Mouse (Mus musculus): ENCODE measurements at regions not wholly inside any gene's neighbourhood (a gene's known extent, or its start where the extent isn't known, plus 50 kb on each side); places are given as distances from the start of the nearest gene placed in this dataset.

GRCm38 (mm10) chr15:67474325-67474724 is 973.6 kb upstream of the Lrrc6 start:
- H3K4me1 ChIP-seq (ENCODE audit: control insufficient read depth, insufficient read depth, low read length), result no peaks in the 10 kb centered on the region
- no peak for DNase-seq (ENCODE audit: low spot score, missing footprints)
- H3K27me3 ChIP-seq (ENCODE audit: control insufficient read depth, insufficient read depth, low read length), result no peaks in the 10 kb centered on the region
- H3K4me2 ChIP-seq, result no peak overlapping the region
- H3K9me3 ChIP-seq (ENCODE audit: control insufficient read depth, low read length), result no peaks in the 10 kb centered on the region
- H3K4me3 ChIP-seq (ENCODE audit: low read depth, low read length), result no peak overlapping the region
- ATAC-seq (ENCODE audit: low FRiP score), result no peak
- WGBS, result 90% methylated on average over 5 of the region's 5 CpGs
- no peaks in the 10 kb centered on the region for H3K36me3 ChIP-seq (ENCODE audit: control insufficient read depth, insufficient read depth, low read length)
- no peak overlapping the region for H3K27ac ChIP-seq (ENCODE audit: low read depth, low read length)
- no peak overlapping the region for H3K9ac ChIP-seq (ENCODE audit: low read length)

GRCm38 (mm10) chr15:67472979-67473378 is 972.3 kb upstream of the Lrrc6 start:
- Histone ChIP-seq H3K4me3 (ENCODE audit: low read depth, low read length) (no peak overlapping the region), H3K9me3 (ENCODE audit: control insufficient read depth, low read length) (no peaks in the 10 kb centered on the region), H3K27ac (ENCODE audit: low read depth, low read length) (no peak overlapping the region), H3K4me1 (ENCODE audit: control insufficient read depth, insufficient read depth, low read length) (no peaks in the 10 kb centered on the region), H3K27me3 (ENCODE audit: control insufficient read depth, insufficient read depth, low read length) (no peaks in the 10 kb centered on the region), H3K36me3 (ENCODE audit: control insufficient read depth, insufficient read depth, low read length) (no peaks in the 10 kb centered on the region), H3K4me2 (no peak overlapping the region), H3K9ac (ENCODE audit: low read length) (no peak overlapping the region)
- DNase-seq (ENCODE audit: low spot score, missing footprints) (no peak), ATAC-seq (ENCODE audit: low FRiP score) (no peak)

- Histone ChIP-seq H3K9me3 (ENCODE audit: control insufficient read depth, low read length) (no peaks in the 10 kb centered on the region), H3K36me3 (ENCODE audit: control insufficient read depth, insufficient read depth, low read length) (no peaks in the 10 kb centered on the region), H3K9ac (ENCODE audit: low read length) (no peak overlapping the region), H3K4me3 (ENCODE audit: low read depth, low read length) (no peak overlapping the region), H3K27me3 (ENCODE audit: control insufficient read depth, insufficient read depth, low read length) (no peaks in the 10 kb centered on the region), H3K27ac (ENCODE audit: low read depth, low read length) (no peak overlapping the region), H3K4me1 (ENCODE audit: control insufficient read depth, insufficient read depth, low read length) (peaks cover 2% of the 10 kb centered on the region), H3K4me2 (no peak overlapping the region)
- no peak for ATAC-seq (ENCODE audit: low FRiP score)
- WGBS, result 94% methylated on average over 1 of the region's 1 CpGs
- DNase-seq (ENCODE audit: low spot score, missing footprints), result no peak
Measured at GRCm38 (mm10) chr15:67471283-67471682, 970.6 kb upstream of the Lrrc6 start.

GRCm38 (mm10) chr15:67470036-67470435 is 969.3 kb upstream of the Lrrc6 start:
- Histone ChIP-seq H3K27ac (ENCODE audit: low read depth, low read length) (no peak overlapping the region), H3K36me3 (ENCODE audit: control insufficient read depth, insufficient read depth, low read length) (no peaks in the 10 kb centered on the region), H3K4me3 (ENCODE audit: low read depth, low read length) (no peak overlapping the region), H3K9ac (ENCODE audit: low read length) (no peak overlapping the region), H3K27me3 (ENCODE audit: control insufficient read depth, insufficient read depth, low read length) (no peaks in the 10 kb centered on the region), H3K4me2 (no peak overlapping the region), H3K9me3 (ENCODE audit: control insufficient read depth, low read length) (no peaks in the 10 kb centered on the region), H3K4me1 (ENCODE audit: control insufficient read depth, insufficient read depth, low read length) (peaks cover 2% of the 10 kb centered on the region)
- DNase-seq (ENCODE audit: low spot score, missing footprints) (no peak), ATAC-seq (ENCODE audit: low FRiP score) (no peak)

DNA sequence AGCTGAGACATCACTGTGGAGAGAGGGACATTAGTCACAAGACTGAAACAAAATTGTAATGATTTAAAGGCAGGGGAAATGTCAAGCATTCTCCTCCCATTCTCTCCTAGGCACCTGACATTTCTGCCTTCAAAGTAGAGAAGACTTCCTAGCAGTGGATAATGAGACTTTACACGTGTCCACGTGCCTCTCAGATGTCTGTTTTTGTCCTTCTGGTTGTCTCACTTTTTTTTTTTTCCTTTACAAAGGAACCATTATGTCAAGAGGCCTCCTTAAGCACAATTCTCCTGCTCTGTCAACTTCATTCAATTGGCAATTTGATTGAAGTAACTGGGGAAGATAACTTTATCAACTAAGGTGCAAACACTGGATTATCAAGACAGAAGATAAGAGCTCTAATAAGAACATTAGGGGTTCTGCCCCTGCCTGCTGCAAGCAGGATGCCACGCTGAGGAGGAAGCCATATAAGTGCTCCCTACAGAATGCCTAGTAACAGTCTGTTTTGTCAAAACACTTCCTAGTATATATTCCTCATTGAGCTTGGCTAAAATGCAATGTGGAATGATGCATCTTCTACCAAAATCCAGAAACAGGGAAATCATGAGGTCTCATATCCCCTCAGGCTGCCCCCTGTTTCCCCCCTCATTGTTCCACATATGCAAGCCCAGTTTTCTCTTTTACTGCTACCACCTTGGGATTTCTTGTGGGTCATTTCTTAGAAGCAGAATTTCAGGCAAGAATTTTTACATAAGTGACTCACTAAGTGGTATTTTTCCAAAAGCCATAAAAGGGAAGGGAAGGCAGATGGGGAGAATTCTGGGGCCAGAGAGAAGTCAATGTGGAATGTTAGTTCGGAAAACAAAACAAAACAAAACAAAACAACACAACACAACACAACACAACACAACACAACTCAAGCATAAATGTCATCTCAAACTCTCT is 967.0 kb upstream of the Lrrc6 start:
- H3K4me3 ChIP-seq (ENCODE audit: low read depth, low read length), result no peak overlapping the region
- H3K4me1 ChIP-seq (ENCODE audit: control insufficient read depth, insufficient read depth, low read length), result peaks cover 2% of the 10 kb centered on the region
- H3K36me3 ChIP-seq (ENCODE audit: control insufficient read depth, insufficient read depth, low read length), result no peaks in the 10 kb centered on the region
- ATAC-seq (ENCODE audit: low FRiP score) (no peak), DNase-seq (ENCODE audit: low spot score, missing footprints) (no peak)
- H3K9ac ChIP-seq (ENCODE audit: low read length), result no peak overlapping the region
- no peaks in the 10 kb centered on the region for H3K9me3 ChIP-seq (ENCODE audit: control insufficient read depth, low read length)
- H3K27ac ChIP-seq (ENCODE audit: low read depth, low read length), result no peak overlapping the region
- 47% methylated on average over 4 of the region's 4 CpGs for WGBS
- no peak overlapping the region for H3K4me2 ChIP-seq
- no peaks in the 10 kb centered on the region for H3K27me3 ChIP-seq (ENCODE audit: control insufficient read depth, insufficient read depth, low read length)

DNA sequence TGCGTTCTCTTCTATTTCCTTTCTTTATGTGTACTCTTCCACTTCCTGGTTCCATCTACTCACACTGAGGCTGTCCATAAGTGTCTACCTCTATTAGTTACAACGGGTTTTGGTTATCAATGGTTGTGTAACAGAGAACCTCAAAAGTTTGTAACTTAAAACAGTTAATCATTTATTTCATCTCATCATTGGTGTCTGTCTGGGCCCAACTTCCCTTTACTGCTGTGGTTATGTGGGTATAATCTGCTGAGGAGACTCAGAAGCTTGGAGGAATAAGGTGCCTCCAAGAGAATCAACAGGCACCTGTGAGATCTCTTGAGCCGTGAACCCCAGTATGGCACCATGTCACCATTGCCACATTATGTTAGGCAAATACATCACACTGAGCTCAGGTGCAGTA is 962.2 kb upstream of the Lrrc6 start:
- Histone ChIP-seq H3K4me2 (no peak overlapping the region), H3K27me3 (ENCODE audit: control insufficient read depth, insufficient read depth, low read length) (no peaks in the 10 kb centered on the region), H3K27ac (ENCODE audit: low read depth, low read length) (no peak overlapping the region), H3K9ac (ENCODE audit: low read length) (no peak overlapping the region), H3K4me1 (ENCODE audit: control insufficient read depth, insufficient read depth, low read length) (peaks cover 2% of the 10 kb centered on the region), H3K9me3 (ENCODE audit: control insufficient read depth, low read length) (no peaks in the 10 kb centered on the region), H3K4me3 (ENCODE audit: low read depth, low read length) (no peak overlapping the region), H3K36me3 (ENCODE audit: control insufficient read depth, insufficient read depth, low read length) (no peaks in the 10 kb centered on the region)
- DNase-seq (ENCODE audit: low spot score, missing footprints) (no peak), ATAC-seq (ENCODE audit: low FRiP score) (no peak)
- 93% methylated on average over 3 of the region's 3 CpGs for WGBS

DNA sequence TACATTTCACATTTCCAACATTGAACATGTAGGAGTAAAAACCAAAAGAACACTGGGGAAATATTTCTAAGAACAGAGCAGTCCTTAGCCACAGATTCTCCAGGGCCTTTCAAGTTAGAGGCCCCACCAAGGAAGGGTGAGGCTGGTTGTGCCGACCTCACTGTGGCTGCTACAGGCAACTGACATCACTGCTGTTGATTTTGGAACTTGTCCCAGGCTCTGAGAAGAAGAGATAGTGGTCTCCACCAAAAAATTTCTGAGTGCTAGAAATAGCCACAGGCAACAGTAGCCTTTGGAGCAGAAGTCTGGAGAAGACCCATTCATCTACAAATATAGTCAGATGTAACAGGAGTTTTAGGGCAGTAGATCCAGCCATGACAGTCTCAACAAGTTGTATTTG is 959.7 kb upstream of the Lrrc6 start:
- Histone ChIP-seq H3K4me1 (ENCODE audit: control insufficient read depth, insufficient read depth, low read length) (no peaks in the 10 kb centered on the region), H3K4me2 (no peak overlapping the region), H3K27me3 (ENCODE audit: control insufficient read depth, insufficient read depth, low read length) (no peaks in the 10 kb centered on the region), H3K36me3 (ENCODE audit: control insufficient read depth, insufficient read depth, low read length) (no peaks in the 10 kb centered on the region), H3K9ac (ENCODE audit: low read length) (no peak overlapping the region), H3K4me3 (ENCODE audit: low read depth, low read length) (no peak overlapping the region), H3K9me3 (ENCODE audit: control insufficient read depth, low read length) (no peaks in the 10 kb centered on the region), H3K27ac (ENCODE audit: low read depth, low read length) (no peak overlapping the region)
- WGBS, result 88% methylated on average over 1 of the region's 1 CpGs
- no peak for ATAC-seq (ENCODE audit: low FRiP score)
- no peak for DNase-seq (ENCODE audit: low spot score, missing footprints)

- no peaks in the 10 kb centered on the region for H3K27me3 ChIP-seq (ENCODE audit: control insufficient read depth, insufficient read depth, low read length)
- 40% methylated on average over 2 of the region's 2 CpGs for WGBS
- no peak overlapping the region for H3K27ac ChIP-seq (ENCODE audit: low read depth, low read length)
- no peak overlapping the region for H3K4me3 ChIP-seq (ENCODE audit: low read depth, low read length)
- ATAC-seq (ENCODE audit: low FRiP score) (peak; percentile 83), DNase-seq (ENCODE audit: low spot score, missing footprints) (peak; percentile 93)
- H3K4me1 ChIP-seq (ENCODE audit: control insufficient read depth, insufficient read depth, low read length), result no peaks in the 10 kb centered on the region
- H3K36me3 ChIP-seq (ENCODE audit: control insufficient read depth, insufficient read depth, low read length), result no peaks in the 10 kb centered on the region
- H3K4me2 ChIP-seq, result no peak overlapping the region
- no peak overlapping the region for H3K9ac ChIP-seq (ENCODE audit: low read length)
- H3K9me3 ChIP-seq (ENCODE audit: control insufficient read depth, low read length), result no peaks in the 10 kb centered on the region
Measured at GRCm38 (mm10) chr15:67434284-67434683, 933.6 kb upstream of the Lrrc6 start.

DNA sequence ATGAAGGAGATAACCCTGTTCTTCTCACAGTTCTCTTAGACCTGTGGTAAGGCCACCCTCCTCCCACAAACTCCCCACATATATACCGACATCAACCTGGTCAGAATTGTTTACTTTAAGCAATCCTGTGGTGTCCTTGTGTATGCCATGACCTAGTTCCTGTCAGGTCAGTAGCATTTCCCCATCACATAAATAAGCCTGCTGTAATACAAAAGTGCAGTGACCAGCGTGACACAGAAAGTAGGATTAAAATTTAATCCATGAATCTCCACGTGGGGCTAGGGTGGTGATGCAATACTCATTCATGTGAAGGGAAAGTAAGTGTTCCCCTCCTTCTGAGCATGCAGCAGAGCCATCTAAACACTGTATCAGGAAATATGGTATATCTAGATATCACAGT is 923.2 kb upstream of the Lrrc6 start:
- 65% methylated on average over 3 of the region's 3 CpGs for WGBS
- Histone ChIP-seq H3K4me2 (no peak overlapping the region), H3K9ac (ENCODE audit: low read length) (no peak overlapping the region), H3K36me3 (ENCODE audit: control insufficient read depth, insufficient read depth, low read length) (no peaks in the 10 kb centered on the region), H3K9me3 (ENCODE audit: control insufficient read depth, low read length) (no peaks in the 10 kb centered on the region), H3K4me3 (ENCODE audit: low read depth, low read length) (no peak overlapping the region), H3K27me3 (ENCODE audit: control insufficient read depth, insufficient read depth, low read length) (no peaks in the 10 kb centered on the region), H3K4me1 (ENCODE audit: control insufficient read depth, insufficient read depth, low read length) (no peaks in the 10 kb centered on the region), H3K27ac (ENCODE audit: low read depth, low read length) (no peak overlapping the region)
- no peak for DNase-seq (ENCODE audit: low spot score, missing footprints)
- ATAC-seq (ENCODE audit: low FRiP score), result no peak

All from midbrain, embryonic 11.5 days (tissue).